Comparison of ENCODE assay signal across 17 mouse cellular contexts in the genomic region with DNA sequence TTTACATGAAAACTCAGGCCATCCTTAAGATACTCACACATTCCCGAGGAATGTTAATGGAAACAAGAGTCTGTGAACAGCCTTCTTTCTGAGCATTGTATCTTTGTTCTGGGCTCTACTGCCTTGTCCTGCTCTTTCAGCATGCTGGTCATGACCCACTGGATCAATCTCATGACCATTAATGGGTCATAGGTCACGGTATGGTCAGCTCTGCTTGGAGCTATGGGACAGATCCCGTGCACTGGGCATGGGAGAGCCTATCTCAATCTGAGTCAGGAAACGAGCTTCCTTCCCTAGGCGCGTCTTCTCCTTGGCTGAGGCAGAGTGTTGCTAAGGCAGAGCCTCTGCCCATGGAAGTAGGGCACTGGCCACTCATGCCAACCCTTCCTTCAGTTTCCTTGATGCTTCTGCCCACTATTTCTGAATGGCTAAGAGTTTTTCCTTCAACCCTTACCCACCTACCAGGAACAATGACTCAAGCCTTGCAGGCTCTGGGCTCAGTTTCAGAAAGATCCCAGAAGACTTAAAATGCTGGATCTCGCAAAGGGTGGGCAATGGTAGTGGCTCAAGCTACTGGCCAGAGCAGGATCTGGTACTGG. TPM values are rescaled to one million over a fixed set of nuclear protein-coding genes. Genes with fewer than 3 reads are reported as not detected.
"Had no signal": no experiment of that assay in that cellular context is flagged by ENCODE, and none has a peak within 500 bp of the region (broad histone marks: within the 10 kb centered on the region; RNA-seq: fewer than 3 reads in every experiment).

No protein-coding gene starts in this region.

- H3K27me3 ChIP-seq: neural tube, embryonic 13.5 days; neural tube, embryonic 15.5 days; stomach, embryonic 15.5 days had no signal

- H3K4me2 ChIP-seq: neural tube, embryonic 13.5 days; neural tube, embryonic 15.5 days; stomach, embryonic 15.5 days had no signal

- H3K36me3 ChIP-seq: neural tube, embryonic 13.5 days; neural tube, embryonic 15.5 days; stomach, embryonic 15.5 days had no signal

- H3K9ac ChIP-seq: neural tube, embryonic 13.5 days; neural tube, embryonic 15.5 days; stomach, embryonic 15.5 days had no signal

- DNase-seq: retina, postnatal 1 day; right cerebral cortex, adult 18-20 months; right cerebral cortex, postnatal 14 days; right cerebral cortex, postnatal 25 days; right cerebral cortex, postnatal 4 days; spleen, adult 18-20 months; thymus, adult 18-20 months; thymus, adult 2 months; thymus, postnatal 14 days; thymus, postnatal 25 days; thymus, postnatal 36 days; thymus, postnatal 4 days had no signal

- H3K4me3 ChIP-seq: neural tube, embryonic 13.5 days; neural tube, embryonic 15.5 days; stomach, embryonic 15.5 days had no signal

- H3K9me3 ChIP-seq: neural tube, embryonic 13.5 days; neural tube, embryonic 15.5 days; stomach, embryonic 15.5 days had no signal

- H3K27ac ChIP-seq: neural tube, embryonic 13.5 days; neural tube, embryonic 15.5 days; stomach, embryonic 15.5 days; stomach, postnatal 0 days had no signal

RNA-seq across cellular contexts. Expression of a gene that starts 24.0 kb away (rescaled TPM):
- total RNA-seq: neutrophil, adult 5-6 weeks had no signal
